Mouse (Mus musculus): ENCODE data around the gene Rph3al.
A peak's percentile ranks its signal among the peaks of the same experiment; 100 is the strongest.

The Rph3al gene

GRCm38 (mm10) chr11:75801771-75802550 is 136.3 kb downstream of the Rph3al start:
- no peak for DNase-seq

- DNase-seq, result no peak
Measured at GRCm38 (mm10) chr11:75801369-75801768, 136.9 kb downstream of the Rph3al start.

- DNase-seq, result no peak
Measured at GRCm38 (mm10) chr11:75796536-75797246, 141.5 kb downstream of the Rph3al start.

GRCm38 (mm10) chr11:75796029-75796445 is 142.2 kb downstream of the Rph3al start, which contains the start of gene Doc2b:
Gene Doc2b, minus strand, starts transcription at chr11:75796049.
- peak; percentile 57 for DNase-seq

- DNase-seq, result peak; percentile 42
Measured at GRCm38 (mm10) chr11:75795321-75795636, 142.9 kb downstream of the Rph3al start.

- no peak for DNase-seq
Measured at GRCm38 (mm10) chr11:75794602-75795320, 143.5 kb downstream of the Rph3al start.

GRCm38 (mm10) chr11:75793351-75793750 is 144.9 kb downstream of the Rph3al start:
- DNase-seq, result no peak

- DNase-seq, result no peak
Measured at GRCm38 (mm10) chr11:75792535-75792934, 145.7 kb downstream of the Rph3al start.

- peak; percentile 41 for DNase-seq
Measured at GRCm38 (mm10) chr11:75785897-75786296, 152.3 kb downstream of the Rph3al start.

GRCm38 (mm10) chr11:75783799-75784198 is 154.4 kb downstream of the Rph3al start:
- no peak for DNase-seq

- peak; percentile 88 for DNase-seq
Measured at GRCm38 (mm10) chr11:75781919-75782318, 156.3 kb downstream of the Rph3al start.
